Mouse (Mus musculus): ENCODE measurements around the gene Dgkq.

The Dgkq gene

GRCm38 (mm10) chr5:108691152-108691551 is 21.7 kb upstream of the Dgkq start:
- DNase-seq (ENCODE audit: low read depth in 2 of 2, low spot score in 2 of 2) = no peak

DNA sequence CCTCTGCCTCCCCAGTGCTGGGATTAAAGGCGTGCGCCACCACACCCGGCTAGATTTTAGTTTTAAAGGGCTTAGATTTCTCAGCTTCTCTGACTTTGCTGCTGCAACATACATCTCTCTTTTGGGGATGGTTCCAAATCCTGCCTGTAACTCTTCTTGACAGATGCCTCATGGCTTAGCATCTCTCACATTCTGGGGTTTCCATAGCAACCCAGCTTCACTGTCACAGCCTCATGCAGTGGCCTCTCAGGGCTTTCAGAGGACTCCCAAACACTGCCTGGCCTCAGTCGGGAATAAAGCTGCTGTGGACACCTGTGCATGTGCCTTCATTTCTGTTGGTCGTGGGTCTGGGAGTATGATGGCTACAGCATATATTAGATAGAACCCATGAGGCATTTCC is 19.6 kb upstream of the Dgkq start:
- no peak for DNase-seq (ENCODE audit: low read depth in 2 of 2, low spot score in 2 of 2)

- DNase-seq (ENCODE audit: low read depth in 2 of 2, low spot score in 2 of 2) = no peak
These were observed 11.4 kb upstream of the Dgkq start for GRCm38 (mm10) chr5:108680871-108681270.

- no peak for DNase-seq (ENCODE audit: low read depth in 2 of 2, low spot score in 2 of 2)
These were observed 10.4 kb upstream of the Dgkq start for GRCm38 (mm10) chr5:108679909-108680308.

GRCm38 (mm10) chr5:108678296-108678854 is 8.9 kb upstream of the Dgkq start:
- no peak for DNase-seq (ENCODE audit: low read depth in 2 of 2, low spot score in 2 of 2)

GRCm38 (mm10) chr5:108677605-108678295 is 8.3 kb upstream of the Dgkq start:
- DNase-seq (ENCODE audit: low read depth in 2 of 2, low spot score in 2 of 2) = no peak

DNA sequence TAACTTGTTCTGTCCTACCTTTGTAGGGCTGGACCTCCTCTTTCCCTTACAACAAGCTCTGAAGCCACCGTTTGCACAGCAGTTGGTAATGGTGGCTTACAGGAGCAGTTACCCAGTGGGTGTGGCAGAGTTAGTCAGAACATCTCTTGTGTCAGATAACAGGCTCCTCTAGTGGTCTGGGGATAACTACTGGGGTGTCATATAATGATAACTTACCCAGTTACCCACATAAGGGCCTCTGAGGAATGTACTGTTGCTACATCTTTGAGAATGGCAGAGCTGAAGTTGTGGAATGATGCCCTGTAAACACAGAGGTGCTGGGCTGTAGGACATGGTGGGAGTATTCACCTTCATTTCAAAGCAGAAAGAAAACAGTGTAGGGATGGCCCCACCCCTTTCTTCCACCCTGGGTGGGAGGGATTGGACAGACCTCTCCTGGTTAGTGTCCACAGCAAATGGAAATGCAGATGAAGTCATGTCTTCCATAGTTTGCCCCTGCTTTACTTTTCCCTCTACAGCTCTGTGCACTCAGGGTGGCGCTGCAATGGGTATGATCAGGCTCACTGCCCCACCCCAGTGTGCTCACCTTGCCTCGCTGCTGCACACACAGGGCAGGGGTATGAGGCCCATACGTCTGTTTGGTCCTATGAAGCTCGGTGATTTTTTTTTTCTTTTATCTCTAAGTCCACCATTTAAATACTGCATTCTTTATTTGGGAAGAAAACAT is 7.5 kb upstream of the Dgkq start:
- DNase-seq (ENCODE audit: low read depth in 2 of 2, low spot score in 2 of 2) = no peak

GRCm38 (mm10) chr5:108675251-108675816 is 5.9 kb upstream of the Dgkq start, which contains the start of gene Slc26a1:
Slc26a1 (minus strand) TSS chr5:108675569.
- DNase-seq (ENCODE audit: low read depth in 2 of 2, low spot score in 2 of 2) = no peak

- no peak for DNase-seq (ENCODE audit: low read depth in 2 of 2, low spot score in 2 of 2)
These were observed 5.2 kb upstream of the Dgkq start for GRCm38 (mm10) chr5:108674624-108675023.

DNA sequence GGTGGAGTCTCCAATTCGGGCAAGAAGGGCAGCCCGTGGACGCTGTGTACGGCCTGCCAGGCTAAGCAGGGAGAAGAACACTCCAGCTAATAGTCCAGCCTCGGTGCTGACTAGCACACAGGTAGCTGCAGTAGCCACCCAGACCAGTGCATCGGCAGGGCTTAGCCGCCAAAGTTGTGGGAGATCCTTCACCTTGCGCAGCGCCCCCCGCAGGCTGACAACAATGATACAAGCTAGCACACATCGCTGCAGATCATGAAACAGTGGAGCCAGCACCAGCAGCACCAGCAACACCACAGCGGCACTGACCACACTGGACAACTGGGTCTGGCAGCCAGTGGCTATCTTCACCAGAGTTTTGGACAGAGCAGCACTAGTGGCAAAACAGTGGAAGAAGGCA is 2.3 kb upstream of the Dgkq start:
- no peak for DNase-seq (ENCODE audit: low read depth in 2 of 2, low spot score in 2 of 2)

DNA sequence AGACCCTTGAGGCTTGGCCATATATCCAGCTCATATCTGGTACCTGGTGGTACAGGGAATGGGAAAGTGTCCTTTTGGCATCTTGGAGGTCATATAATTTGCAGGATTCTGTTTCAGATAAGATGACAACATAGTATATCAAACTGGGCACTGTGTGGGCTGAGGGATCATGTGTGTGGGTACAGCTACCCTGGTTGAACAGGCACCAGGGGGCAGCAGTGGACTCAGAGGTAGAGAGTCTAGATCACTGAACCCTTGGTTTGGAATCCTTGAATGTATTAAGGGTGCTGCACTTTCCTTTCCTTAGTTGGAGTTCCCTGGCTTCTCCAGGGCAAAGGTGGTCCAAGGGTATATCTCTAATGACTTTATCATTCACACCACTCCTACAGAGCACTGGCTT is 1.3 kb upstream of the Dgkq start:
- DNase-seq (ENCODE audit: low read depth in 2 of 2, low spot score in 2 of 2) = peak in 1 of 2 experiments; percentile 42

- no peak for DNase-seq (ENCODE audit: low read depth in 2 of 2, low spot score in 2 of 2)
These were observed 514 bp upstream of the Dgkq start for GRCm38 (mm10) chr5:108669986-108670385.

GRCm38 (mm10) chr5:108668387-108668932 is 1.0 kb downstream of the Dgkq start:
- DNase-seq (ENCODE audit: low read depth in 2 of 2, low spot score in 2 of 2) = no peak

DNA sequence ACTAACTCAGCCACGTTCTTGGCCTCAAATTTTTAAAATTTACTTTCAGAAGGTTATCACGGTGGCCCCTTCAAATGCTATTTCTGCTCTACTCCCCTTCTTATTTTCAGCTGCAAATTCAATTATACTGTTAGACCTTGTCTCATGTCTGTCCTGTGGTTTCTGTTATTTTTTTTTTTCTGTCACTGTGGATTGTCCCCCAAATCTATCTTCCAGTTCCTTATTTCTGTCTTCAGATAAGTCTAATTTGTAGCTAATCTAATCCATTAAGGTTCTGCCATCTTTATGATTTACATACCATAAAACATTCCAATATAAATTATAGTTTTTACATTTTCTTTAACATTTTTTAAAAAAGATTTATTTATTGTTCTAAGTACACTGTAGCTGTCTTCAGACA is 2.1 kb downstream of the Dgkq start:
- no peak for DNase-seq (ENCODE audit: low read depth in 2 of 2, low spot score in 2 of 2)

GRCm38 (mm10) chr5:108665066-108665465 is 4.4 kb downstream of the Dgkq start:
- no peak for DNase-seq (ENCODE audit: low read depth in 2 of 2, low spot score in 2 of 2)

DNA sequence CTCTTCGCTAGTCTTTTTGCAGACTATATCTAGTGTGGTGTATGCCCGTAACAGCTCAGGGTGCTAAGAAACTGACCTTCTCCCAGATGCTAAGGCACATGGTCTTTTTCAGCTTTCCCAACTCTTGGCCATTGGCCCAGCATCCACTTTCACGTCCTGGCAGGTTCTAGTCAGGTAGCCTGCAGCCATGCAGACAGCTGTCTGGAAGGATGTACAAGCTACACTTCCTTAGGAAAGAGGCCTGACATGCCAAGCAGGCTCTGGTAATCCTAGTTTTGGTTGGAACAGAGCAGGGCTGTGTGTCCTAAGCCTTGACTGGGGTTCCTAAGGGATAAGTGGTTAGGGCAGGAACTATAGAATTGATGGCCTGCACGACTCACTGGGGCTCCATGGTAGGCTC is 6.7 kb downstream of the Dgkq start:
- DNase-seq (ENCODE audit: low read depth in 2 of 2, low spot score in 2 of 2) = no peak

DNA sequence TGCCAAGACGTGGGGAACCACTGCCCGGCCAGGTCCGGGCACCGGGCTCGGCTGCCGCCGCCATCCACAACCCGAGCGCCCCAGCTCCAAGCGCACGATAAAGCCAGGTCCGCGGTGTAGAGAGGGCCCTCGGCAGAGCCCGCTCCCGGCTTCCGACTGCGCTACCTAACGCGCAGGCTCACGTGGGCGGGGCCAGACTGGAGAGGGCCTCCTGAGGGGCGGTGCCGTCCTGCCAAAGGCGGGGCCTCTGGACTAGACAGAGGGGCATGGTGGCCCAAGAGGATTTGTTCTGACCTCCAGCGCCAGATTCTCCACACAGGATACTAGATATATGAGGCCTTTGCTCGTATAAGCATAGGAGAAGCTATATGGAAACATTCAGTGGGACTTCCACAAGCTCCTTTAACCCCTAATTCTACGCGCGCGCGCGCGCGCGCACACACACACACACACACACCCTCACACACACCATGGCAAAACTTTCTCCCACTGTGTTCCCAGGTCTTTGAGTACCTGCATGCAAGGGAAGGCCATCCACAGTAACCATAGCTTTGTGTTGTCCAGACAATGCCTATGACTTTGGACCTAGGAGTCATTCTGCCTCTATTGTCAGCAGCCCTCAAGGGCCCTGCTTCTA is 8.7 kb downstream of the Dgkq start:
- peak; percentile 75 to 78 for DNase-seq (ENCODE audit: low read depth in 2 of 2, low spot score in 2 of 2)

DNA sequence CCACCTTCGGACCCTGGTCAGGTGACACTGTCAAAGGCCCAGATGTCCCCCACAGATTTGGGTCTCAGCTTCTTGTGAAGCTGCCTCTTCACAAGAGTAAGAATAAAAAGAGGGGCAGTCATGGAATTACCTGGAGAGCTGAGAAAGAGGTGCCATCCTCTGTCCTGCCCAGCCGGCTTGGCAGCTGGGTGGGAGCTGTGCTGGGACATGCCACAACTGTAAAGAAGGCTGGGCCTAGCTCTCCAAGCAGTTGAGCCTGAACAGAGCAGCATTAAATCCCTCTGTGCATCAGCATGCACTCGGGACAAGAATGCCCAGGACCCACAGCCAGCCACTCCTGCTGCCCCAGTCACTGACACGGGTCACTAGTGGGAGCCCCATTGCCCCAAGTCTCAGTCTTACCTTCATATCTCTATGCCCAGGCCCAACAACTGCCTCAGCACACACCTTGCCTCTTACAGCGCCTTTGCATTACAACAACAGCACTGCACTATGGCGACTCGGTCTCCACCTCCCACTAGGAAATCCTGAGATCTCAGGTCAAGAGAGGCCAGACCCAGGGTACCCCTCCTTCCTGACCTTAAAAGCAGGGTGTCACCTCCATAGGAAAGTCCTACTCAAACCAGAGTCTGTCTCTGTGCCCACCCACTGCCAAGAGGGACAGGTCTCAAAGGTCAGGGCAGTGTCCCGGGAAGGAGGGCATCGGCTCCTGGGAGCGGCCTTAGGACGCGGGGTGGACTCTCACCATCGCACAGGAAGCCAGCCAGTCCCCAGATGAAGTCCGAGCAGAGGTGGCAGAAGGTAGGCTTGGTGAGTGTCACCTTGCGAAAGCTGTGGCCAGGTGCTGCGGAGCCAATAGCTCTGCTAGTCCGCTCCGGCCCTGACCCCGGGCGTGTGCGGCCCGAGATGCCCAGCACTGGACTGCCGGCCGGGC is 9.5 kb downstream of the Dgkq start, which contains the start of gene Idua:
Gene Idua, plus strand, starts transcription at position 634 of the 934 bp plus-strand sequence.
- DNase-seq (ENCODE audit: low read depth in 2 of 2, low spot score in 2 of 2) = peak in 1 of 2 experiments; percentile 15

GRCm38 (mm10) chr5:108658611-108659010 is 10.9 kb downstream of the Dgkq start:
- DNase-seq (ENCODE audit: low read depth in 2 of 2, low spot score in 2 of 2) = no peak

DNA sequence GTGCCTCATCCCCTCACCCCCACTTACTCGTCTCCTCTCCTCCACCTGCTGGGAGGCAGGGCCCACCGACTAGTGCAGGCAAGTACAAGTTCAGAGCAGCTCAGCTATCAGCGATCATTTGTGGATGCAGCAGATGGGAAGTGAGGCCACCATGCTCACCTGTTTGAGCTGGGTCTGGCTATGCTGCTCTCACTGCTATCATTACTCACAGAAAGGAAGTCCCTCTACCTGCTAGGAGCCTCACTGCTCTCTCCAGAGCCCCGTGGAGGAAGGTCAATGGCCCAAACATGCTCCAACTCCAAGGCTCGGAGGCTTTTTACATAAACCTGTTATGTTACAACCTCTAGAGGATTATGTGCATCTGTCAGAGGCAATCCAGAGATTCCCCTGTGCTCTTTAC is 12.1 kb downstream of the Dgkq start:
- DNase-seq (ENCODE audit: low read depth in 2 of 2, low spot score in 2 of 2) = no peak

Data from CD8-positive naive resting alpha-beta T cell, adult 2 months (primary cell).